Mouse (Mus musculus): Measurements from ENCODE around the gene Olfr770.
"Not testable (repeated sequence)": the region's sequence is repeated elsewhere in the genome, so short reads cannot be mapped to it uniquely, and the experiment has no call there.

The Olfr770 gene

GRCm38 (mm10) chr10:129138898-129139297 is at the start of gene Olfr770:
Gene Olfr770, minus strand, starts transcription at chr10:129138998.
- DNase-seq (ENCODE audit: low spot score), result no peak

- DNase-seq (ENCODE audit: low spot score), result not testable (repeated sequence)
Measured at GRCm38 (mm10) chr10:129187319-129187718, 48.5 kb upstream of the Olfr770 start, which contains the start of gene Olfr773. Gene Olfr773, minus strand, starts transcription at chr10:129187419.

GRCm38 (mm10) chr10:129177821-129178220 is 39.0 kb upstream of the Olfr770 start, which contains the start of gene Olfr772:
Gene Olfr772, minus strand, starts transcription at chr10:129177921.
- DNase-seq (ENCODE audit: low spot score), result not testable (repeated sequence)

GRCm38 (mm10) chr10:129164651-129165050 is 25.9 kb upstream of the Olfr770 start, which contains the start of gene Olfr771:
Gene Olfr771, minus strand, starts transcription at chr10:129164751.
- no peak for DNase-seq (ENCODE audit: low spot score)

- DNase-seq (ENCODE audit: low spot score), result no peak
Measured at GRCm38 (mm10) chr10:129117761-129118160, 21.0 kb downstream of the Olfr770 start, which contains the start of gene Olfr769. Gene Olfr769, minus strand, starts transcription at chr10:129117861.

GRCm38 (mm10) chr10:129115146-129115545 is 23.7 kb downstream of the Olfr770 start:
- no peak for DNase-seq (ENCODE audit: low spot score)

GRCm38 (mm10) chr10:129101231-129101630 is 37.6 kb downstream of the Olfr770 start:
- DNase-seq (ENCODE audit: low spot score), result no peak

- no peak for DNase-seq (ENCODE audit: low spot score)
Measured at GRCm38 (mm10) chr10:129099275-129099674, 39.5 kb downstream of the Olfr770 start, which contains the start of gene Olfr768. Gene Olfr768, minus strand, starts transcription at chr10:129099375.

- not testable (repeated sequence) for DNase-seq (ENCODE audit: low spot score)
Measured at GRCm38 (mm10) chr10:129082810-129083209, 56.0 kb downstream of the Olfr770 start, which contains the start of gene Olfr767. Gene Olfr767, minus strand, starts transcription at chr10:129082910.

Measured in layer of hippocampus, adult 11-12 months (tissue).